Mouse (Mus musculus) layer of hippocampus, adult 8-10 months (tissue): ENCODE data around the gene Sox4. TPM values are rescaled to one million over a fixed set of nuclear protein-coding genes. Genes with fewer than 3 reads are reported as not detected.

Experiments used
- DNase-seq, 2 experiments: peaks; one replicate each; pipeline ENCODE4 v3.0.0; 2022; ENCODE audit warnings: low spot score in 2 of 2
- total RNA-seq, 4 experiments: library from RNA; stranded (reverse); gene quantifications; 2 replicates each; pipeline ENCODE4 v1.2.4; 2022

Gene Sox4
- total RNA-seq, 4 experiments from 2014 or later, result 13.5 to 16.0 (median 14.4) TPM

- DNase-seq, result no peak
Measured at GRCm38 (mm10) chr13:28947740-28948441, 5.6 kb downstream of the Sox4 start.

GRCm38 (mm10) chr13:28946565-28947135 is 6.9 kb downstream of the Sox4 start:
- no peak for DNase-seq

- no peak for DNase-seq
Measured at GRCm38 (mm10) chr13:28945681-28946080, 7.8 kb downstream of the Sox4 start.

- DNase-seq, result no peak
Measured at GRCm38 (mm10) chr13:28942926-28943325, 10.6 kb downstream of the Sox4 start.

- no peak for DNase-seq
Measured at GRCm38 (mm10) chr13:28941983-28942630, 11.4 kb downstream of the Sox4 start.

GRCm38 (mm10) chr13:28933375-28933774 is 20.1 kb downstream of the Sox4 start:
- DNase-seq, result no peak

GRCm38 (mm10) chr13:28931776-28932175 is 21.7 kb downstream of the Sox4 start:
- DNase-seq, result no peak

GRCm38 (mm10) chr13:28931266-28931665 is 22.2 kb downstream of the Sox4 start:
- DNase-seq, result no peak

GRCm38 (mm10) chr13:28930364-28930763 is 23.1 kb downstream of the Sox4 start:
- DNase-seq, result no peak

- DNase-seq, result no peak
Measured at GRCm38 (mm10) chr13:28929936-28930335, 23.6 kb downstream of the Sox4 start.

GRCm38 (mm10) chr13:28923136-28923535 is 30.4 kb downstream of the Sox4 start:
- no peak for DNase-seq

- no peak for DNase-seq
Measured at GRCm38 (mm10) chr13:28917379-28918250, 35.9 kb downstream of the Sox4 start.

GRCm38 (mm10) chr13:28913656-28914055 is 39.9 kb downstream of the Sox4 start:
- DNase-seq, result no peak

- no peak for DNase-seq
Measured at GRCm38 (mm10) chr13:28906981-28907380, 46.5 kb downstream of the Sox4 start.
